Mouse (Mus musculus): ENCODE measurements around the gene Cdc34.

GRCm38 (mm10) chr10:79672088-79672455 lies 9.9 kb upstream of the Cdc34 start:
- TF ChIP-seq EP300 (IDR thresholded peaks at IDR 0.05; ENCODE audit: low read depth) (no peak), CTCF (IDR thresholded peaks at IDR 0.05; ENCODE audit: low read depth) (no peak)
